Mouse (Mus musculus) activated CD4-positive, CD25-positive, alpha-beta regulatory T cell, adult 4 months (primary cell): ENCODE data around the gene Efcab12. TPM values are rescaled to one million over a fixed set of nuclear protein-coding genes. Genes with fewer than 3 reads are reported as not detected.
A peak's percentile ranks its signal among the peaks of the same experiment; 100 is the strongest.
"Not testable (repeated sequence)": the region's sequence is repeated elsewhere in the genome, so short reads cannot be mapped to it uniquely, and the experiment has no call there.

Experiments
- ATAC-seq: one replicate; pipeline ENCODE4 v1.8.0; 2017
- polyA plus RNA-seq, 2 experiments: library from polyadenylated mRNA; unstranded; fragments of 100-300 nt; shearing (Covaris generic); gene quantifications; one replicate each; pipeline ENCODE4 v1.2.1; 2017

Efcab12 gene
- polyA plus RNA-seq: under 1 TPM; 0.19 to 0.24 TPM

DNA sequence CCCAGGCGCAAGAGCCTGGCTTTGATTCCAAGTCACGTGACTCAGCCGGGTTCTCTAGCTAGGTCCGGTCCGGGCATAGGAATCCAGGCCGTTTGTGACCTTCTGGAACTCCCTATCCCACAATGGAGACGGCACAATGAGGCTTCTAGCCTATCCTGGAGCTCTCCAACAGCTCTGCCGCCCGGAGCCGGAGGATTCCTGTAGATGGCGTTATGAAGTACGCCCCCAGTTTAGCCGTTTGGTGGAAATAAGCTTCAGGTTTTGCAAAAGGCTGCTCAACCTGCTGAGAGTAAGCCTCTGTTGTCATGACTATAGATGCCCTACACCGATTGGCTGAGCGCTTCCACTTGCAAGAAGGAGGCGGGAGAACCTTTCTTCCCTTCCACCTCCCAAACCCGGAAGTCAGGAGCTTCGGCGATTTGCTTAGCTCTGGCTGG lies at the start of gene Efcab12:
Efcab12 (minus strand) TSS at position 252 of the 437 bp plus-strand sequence.
- peak; percentile 97 for ATAC-seq

DNA sequence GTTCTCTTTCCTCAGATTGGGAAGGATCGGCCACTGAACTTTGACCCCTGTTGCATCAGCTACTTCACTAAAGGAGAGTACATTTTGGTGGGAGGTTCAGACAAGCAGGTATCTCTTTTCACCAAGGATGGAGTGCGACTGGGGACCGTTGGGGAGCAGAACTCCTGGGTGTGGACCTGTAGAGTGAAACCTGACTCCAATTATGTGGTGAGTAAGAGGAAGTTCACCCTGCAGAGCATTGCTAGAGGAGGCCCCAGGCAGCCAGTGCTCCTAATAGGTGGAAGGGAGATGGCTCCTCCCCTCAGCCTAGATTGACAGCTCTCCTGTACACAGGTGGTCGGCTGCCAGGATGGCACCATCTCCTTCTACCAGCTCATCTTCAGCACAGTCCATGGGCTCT lies 48.7 kb upstream of the Efcab12 start:
- ATAC-seq: no peak

DNA sequence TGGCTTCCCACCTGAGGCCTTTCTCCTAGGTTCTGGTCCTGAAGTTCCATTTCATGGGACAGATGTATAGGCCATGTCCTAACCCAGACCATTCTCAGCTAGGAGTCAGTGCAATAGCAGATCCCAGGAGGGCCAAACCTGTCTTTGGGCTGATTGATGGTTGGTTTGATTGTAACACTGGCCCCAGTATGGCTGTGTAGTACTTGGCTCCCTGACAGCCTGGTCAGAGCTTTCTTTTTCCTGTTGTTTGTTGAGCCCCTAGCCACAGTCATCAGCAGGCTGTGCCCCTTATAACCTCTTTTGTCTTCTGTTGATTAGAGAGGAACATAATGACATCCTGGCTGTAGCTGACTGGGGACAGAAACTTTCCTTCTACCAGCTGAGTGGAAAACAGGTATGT lies 45.8 kb upstream of the Efcab12 start:
- no peak for ATAC-seq

DNA sequence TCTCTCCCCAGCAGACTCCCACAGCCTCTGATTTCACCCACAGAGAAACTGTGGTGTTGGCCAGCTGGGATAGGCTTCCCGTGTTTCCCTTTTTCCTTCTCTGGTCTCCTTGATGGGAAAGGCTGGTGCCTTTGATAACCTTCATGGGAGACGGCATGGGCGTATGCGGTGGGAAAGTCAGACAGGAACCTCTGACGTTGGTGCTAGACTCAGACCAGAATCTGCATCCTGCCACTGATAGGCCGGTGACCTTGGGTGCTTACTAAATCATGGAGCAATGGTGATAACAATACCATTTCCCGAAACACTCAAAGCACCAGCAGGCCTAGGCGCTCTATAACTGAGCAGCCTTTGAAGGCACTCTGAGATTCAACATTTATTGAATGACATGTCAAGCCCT lies 42.5 kb upstream of the Efcab12 start:
- no peak for ATAC-seq

DNA sequence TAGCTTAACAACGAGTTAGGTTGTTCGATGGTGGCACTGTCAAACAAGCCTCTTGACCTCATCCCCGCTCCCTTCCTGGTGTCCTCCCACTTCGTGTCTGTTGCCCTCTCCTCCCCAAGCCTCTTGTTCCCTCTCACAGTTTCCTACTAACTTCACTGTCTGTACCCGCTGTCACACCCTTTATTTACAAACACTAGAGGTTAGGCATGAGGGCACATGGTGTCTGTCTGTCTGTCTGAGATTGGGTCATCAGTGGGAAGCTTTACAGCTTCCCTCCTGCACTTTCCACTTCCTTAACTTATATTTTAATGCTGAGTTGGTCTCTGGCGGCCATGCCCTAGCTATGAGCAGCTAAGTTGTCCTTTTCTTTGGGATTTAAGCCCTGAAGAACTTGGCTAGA lies 41.5 kb upstream of the Efcab12 start:
- ATAC-seq: no peak

DNA sequence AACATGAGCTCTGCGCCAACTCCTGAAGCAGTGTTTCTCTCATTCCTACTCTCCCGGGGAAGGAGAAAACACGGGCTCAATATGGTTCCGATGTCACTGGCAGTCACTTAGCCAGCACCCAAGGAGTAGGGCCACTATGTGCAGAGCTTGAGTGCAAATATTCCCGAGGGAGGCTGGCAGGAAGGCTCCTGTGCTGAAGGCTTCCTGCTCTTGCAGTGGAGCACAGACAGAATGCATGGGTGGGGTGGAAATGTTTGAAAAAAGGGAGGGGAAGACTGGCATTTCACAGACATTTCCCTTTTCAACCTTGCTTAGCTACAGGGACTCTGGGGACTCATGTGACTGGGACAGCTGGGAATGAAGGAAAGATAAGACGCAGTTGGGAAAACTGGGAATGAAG lies 40.5 kb upstream of the Efcab12 start:
- ATAC-seq: no peak

DNA sequence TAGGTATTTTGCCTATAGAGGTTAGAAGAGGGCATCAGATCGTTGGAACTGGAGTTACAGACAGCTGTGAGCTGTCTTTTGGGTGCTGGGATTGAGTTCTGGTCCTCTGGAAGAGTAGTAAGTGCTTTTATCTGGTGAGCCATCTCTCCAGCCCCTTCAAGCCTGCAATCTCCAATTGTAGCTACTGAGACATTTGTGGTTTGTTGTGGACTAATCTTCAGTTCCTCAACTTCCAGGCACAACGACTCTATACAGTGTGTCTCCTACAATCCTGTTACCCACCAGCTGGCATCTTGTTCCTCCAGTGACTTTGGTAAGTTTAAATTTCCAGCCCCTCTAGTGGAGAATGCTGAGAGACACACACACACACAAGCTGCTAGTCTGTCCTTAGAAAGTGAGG lies 39.0 kb upstream of the Efcab12 start:
- ATAC-seq: no peak

DNA sequence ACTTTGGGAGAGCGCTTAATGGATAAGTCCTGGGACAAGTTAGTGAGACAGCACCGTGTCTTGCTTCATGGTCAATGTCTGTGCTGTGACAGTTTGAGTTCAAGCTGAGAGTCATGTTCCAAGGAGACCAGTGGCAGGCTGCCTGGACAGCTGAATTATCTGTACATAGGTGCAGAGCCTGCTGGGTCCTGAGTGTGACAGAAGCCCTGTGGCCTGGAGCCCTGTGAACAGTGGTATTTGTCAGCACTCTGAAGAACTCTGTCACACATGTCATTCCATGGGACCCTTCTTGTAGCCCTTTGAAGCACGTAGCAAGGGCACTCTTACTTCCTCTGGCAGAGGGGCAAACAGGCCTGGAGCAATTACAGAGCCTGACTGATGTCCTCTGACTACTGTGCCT lies 33.1 kb upstream of the Efcab12 start:
- not testable (repeated sequence) for ATAC-seq

DNA sequence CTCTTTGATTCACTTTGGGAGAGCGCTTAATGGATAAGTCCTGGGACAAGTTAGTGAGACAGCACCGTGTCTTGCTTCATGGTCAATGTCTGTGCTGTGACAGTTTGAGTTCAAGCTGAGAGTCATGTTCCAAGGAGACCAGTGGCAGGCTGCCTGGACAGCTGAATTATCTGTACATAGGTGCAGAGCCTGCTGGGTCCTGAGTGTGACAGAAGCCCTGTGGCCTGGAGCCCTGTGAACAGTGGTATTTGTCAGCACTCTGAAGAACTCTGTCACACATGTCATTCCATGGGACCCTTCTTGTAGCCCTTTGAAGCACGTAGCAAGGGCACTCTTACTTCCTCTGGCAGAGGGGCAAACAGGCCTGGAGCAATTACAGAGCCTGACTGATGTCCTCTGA lies 28.9 kb upstream of the Efcab12 start:
- ATAC-seq: not testable (repeated sequence)

DNA sequence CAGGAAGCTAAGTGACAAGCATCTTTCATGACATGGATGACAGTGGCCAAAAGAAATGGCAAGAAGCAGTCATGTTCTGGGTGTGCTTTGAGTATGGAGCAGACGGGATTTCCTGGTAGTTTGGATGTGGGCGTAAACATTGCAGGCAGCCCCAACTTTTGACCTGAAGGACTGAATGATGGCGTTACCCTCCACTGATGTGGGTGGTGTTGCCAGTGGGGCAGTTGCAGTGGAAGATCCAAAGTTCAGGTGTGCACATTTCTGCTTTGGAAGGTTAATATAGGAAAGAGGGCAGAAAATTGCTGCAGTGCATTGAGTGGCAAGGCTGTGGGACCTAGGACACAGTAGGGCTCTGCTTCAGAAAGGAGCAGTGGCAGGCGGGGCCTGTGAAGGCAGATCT lies 27.0 kb upstream of the Efcab12 start:
- no peak for ATAC-seq

DNA sequence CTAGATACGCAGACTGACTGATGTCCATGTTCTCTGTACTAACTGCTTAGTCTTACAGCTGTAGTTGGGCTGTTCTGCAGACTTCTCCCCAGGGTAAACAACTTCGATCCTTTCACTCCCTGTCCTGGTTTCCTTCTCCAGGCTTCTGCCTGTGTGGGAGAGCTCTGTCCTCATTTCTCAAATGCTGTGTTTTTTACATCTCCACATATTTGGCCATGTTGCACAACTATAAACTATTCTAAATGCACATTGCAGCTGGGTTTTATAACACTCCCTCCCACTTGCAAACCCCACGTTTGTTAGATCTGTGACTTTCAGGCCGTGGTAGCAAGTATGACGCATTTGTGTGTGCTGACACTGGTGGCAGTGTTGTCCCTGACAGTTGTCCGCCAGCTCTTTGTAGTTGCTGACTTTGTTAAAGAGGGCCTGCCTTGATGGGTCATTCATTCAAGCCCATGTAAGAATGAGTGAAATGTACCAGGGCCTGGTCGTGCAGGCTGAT lies 25.2 kb upstream of the Efcab12 start:
- no peak for ATAC-seq

DNA sequence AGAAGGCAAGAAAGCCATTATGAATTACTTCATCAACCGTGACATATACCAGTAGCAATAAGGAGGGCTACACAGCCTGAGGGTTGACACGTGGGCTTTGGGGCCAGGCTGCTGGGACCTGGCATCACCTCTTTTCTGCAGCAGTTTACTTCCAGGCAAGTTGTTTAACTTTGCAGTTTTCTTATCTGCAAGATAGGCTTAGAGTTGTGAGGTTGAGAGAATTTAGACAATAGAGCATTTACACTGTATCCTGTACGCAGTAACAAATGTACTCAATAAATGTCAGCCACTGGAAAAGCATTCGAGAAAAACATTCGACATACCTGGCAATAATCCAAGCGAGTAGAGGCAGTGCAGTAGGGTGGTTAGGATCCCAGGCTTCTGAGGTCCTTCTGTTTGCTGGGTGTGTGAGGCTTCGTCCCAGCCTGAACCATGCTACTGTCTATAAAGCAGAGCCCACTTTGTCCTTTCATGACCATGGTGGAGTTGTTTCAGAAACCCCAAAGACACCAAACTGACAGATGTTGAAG lies 21.9 kb upstream of the Efcab12 start:
- no peak for ATAC-seq

DNA sequence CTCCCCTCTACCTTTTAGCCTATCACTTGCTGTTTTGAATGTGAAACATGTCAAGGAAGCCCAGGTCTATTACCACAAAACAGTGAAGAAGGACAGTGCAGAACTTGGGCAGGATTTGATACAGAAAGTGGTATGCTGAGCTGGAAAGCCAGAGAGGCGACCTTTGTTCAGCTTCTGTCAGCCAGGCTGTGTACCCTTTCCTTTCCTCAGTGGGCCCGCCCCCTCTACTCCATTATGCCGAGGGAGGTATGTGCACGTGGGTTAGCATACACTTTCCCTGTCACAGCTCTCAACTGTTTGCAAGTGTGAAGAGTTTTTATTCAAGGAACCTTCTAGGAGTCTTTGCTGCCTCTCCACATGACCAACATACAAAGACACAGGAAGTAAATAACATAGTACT lies 21.0 kb upstream of the Efcab12 start:
- peak; percentile 19 for ATAC-seq

DNA sequence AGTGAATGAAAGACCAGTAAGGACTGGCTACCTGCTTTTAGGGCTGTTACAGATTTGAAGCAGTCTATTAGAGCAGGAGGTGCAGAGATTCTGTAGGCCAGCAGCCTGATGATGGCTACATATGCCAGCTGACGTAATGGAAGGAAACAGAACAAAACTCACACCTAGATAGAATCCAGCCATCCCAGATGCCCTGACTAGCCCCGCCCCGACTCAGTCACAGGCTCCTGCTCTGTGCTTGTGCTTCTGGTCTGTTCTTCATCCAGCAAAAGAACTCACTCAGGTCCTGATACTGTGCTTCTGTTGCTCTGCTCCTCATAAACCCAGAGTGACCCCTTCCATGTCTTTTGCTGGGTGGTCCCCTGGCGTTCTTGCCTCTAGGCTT lies 18.1 kb upstream of the Efcab12 start:
- ATAC-seq: no peak

DNA sequence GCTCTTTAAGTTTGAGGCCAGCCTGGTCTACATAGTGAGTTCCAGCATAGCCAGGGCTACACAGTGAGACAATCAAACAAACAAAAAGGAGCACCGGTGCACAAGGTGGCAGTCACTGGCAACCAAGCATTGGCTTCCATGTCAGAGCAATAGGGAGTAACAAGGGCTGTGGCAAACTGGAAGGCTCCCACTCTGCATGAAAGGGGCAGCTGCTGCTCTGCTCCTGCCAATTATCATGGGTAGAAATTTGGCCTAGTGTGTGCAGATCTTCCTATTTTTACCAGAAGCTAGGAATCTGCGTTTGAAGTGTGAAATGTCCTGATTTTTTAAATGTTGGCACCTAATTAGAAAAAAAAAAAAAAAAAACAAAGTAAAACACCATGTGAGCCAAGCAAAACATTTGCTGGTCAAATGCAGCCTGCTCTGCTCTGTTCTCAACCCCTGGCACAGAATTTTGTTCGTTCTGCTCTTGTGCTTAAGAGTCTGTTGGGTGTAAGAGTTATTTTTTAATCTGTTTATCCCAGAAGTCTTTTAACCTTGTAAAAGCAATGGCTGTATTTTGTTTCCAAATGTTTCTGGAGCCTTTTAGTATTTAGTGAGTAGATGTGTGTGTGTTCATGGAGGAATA lies 17.6 kb upstream of the Efcab12 start:
- ATAC-seq: no peak

DNA sequence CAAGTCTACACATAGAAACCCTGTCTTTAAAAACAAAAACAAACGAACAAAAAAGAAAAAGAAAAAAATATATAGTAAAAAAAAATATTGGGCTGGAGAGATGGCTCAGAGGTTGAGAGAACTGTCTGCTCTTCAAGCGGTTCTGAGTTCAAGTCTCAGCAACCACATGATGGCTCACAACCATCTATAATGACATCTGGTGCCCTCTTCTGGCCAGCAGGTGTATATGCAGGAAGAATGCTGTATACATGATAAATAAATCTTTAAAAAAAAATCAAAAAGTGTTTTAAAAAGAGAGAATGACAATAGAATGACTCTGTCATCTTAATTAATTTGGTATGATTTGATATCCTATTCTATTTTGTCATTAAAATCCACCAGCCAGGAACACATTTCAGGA lies 16.2 kb upstream of the Efcab12 start:
- ATAC-seq: no peak

DNA sequence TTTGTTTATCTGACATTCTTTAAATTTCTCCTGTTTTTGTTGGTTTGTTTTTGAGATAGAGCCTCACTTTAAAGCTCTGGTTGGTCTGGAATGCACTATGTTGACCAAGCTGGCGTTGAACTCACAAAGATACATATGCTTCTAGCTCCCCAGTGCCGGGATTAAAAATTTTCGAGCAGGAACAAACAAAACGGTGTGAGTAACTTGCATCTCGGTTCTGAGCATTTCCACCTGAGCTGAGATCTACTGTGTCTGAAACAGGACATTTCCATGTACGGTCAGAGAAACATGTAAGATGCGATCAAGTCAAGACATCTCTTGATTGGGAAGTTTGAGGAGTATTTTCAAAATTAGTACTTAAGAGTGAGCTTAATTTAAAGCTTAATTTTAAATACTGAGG lies 15.8 kb upstream of the Efcab12 start:
- no peak for ATAC-seq

DNA sequence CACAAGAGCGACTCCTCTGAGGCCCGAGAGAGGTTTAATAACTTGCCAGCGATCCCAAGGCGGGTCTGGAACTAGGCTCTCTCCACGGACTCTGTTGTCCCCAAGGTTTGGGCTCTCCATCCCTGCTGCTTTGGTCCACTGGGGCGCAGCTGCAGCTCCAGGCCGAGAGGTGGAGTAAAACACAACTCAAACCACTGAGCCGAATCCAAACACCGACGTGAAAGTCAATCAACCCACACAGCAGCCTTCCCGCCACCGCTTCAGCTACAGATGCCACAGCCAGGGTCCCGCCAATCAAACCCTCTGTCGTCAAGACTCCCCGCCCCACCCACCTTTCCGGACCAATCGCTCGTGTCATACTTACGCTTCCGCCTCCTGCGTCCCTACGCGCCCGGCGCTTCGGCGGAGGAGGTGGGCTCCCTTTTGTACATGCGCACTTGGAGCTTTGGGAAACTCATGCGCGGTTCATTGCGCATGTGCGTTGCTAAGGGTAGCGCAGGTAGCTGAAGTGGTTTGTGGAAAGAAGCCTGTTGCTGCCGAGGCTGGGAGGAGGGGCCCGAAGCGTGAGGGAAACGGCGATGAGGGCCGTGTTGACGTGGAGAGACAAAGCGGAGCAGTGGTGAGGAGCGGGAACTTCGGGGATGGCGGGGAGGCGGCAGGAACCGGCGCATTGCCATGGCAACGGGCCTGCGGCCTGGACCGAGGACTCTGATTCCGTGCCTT lies 15.0 kb upstream of the Efcab12 start, which contains the start of the genes Mbd4 and Ift122:
Mbd4 (minus strand) TSS at position 281 of the 723 bp plus-strand sequence.
Ift122 (plus strand) TSS at position 380 of the 723 bp plus-strand sequence.
- ATAC-seq: peak; percentile 98

DNA sequence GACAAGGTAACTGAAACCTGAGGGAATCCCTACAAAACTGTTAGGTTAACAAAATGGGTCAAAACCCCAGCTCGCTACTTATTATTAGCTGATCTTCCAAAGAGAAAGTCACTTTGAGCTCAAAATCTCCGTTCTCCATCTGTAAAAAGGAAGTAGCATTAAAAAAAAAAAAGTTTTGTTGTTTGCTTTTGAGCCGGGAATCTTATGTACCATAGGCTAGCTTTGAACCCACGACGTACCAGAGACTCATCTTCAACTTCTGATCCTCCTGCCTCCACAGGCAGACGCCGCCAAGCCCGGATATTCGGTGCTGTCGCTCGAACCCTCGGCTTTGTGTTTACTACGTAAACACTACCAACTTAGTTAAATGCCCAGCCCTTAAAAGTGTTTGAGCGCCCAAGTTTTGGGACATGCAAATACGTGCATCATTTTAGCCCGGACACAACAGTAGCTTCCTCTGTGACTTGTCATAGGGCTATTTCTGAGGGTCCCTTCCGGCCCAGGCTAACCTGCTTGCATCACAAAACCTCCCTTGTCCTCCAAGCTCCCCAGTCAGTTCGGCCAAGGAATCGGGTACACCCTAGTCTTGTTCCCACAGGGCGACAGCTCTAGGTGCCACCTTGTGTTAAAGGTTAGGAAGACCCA lies 14.4 kb upstream of the Efcab12 start:
- ATAC-seq: no peak

DNA sequence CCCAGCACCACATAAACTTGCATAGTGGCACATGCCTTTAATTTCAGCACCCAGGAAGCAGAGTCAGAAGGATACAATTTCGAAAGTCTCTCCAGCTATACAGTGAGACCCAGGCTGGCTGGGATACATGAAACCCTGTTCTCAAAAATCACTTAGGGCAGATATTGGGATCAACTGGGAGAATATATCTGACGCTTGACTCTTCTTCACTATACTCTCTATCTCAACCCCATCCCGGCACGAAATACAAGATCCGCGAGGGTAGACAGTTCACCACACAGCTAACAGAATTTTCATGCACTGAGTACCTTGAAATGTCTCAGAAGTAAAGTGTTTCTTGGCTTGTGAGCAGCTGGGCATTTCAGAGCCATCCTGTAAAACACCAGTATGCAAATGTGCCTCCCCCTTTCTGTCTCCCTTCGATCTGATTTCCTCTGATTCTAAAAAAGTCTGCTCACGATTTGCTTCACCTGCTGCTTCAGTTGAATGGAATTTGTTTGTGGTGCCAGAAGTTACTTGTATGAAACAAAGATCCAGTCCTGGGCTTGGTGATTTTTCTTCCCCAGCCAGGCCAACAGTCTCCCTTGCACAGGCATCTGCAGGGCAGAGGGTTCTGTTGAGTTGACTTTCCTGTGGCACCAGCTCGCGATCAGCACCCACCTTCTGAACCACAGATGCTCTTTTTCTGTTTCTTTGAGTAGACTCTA lies 10.5 kb upstream of the Efcab12 start:
- no peak for ATAC-seq

DNA sequence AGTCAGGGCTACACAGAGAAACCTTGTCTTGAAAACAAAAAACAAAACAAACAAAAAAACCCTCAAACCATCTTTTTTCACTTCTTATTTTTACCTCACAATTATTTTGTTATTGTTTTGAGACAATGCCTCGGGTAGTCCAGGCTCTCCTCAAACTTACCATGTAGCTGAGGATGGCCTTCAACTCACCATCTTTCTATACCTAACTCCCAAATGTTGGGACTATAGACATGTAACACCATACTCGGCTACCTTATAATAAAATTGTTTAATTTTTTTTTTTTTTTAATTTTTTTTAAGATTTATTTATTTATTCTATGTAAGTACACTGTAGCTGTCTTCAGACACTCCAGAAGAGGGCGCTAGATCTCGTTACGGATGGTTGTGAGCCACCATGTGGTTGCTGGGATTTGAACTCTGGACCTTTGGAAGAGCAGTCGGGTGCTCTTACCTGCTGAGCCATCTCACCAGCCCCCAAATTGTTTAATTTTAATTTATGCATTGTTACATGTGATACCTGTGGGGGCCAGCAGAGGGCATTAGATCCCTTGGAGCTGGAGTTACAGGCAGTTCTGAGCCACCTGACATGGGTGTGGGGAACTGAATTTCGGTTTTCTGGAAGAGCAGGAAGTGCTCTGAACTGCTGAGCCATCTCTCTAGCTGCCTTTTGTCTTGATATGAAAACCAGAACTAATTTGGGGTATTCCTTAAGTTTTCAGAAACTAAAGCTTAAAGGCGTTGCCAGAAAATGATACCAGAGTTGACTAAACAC lies 8.6 kb upstream of the Efcab12 start:
- peak; percentile 87 for ATAC-seq

DNA sequence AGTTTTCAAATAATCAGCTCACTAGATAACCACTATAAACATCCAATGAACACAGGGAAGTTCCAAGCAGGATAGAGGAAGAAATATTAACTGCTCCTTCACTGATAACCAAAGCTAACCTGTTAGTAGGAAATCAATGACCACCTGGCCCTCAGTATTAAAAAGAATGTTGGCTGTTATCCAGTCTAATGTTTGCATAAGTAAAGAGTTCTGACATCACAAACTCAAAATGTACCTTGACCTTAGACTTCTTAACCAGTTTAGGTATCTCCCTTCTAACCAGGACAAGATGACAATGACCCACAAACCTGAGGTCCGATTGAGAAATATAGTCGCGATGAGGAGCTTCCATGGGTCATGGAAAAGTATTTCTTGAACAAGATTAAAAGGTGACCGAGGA lies 6.8 kb upstream of the Efcab12 start:
- no peak for ATAC-seq
